Mouse (Mus musculus) right cerebral cortex, postnatal 36 days (tissue): ENCODE measurements around the gene Clec9a.

Experiments
- DNase-seq, 2 experiments: peaks; one replicate each; pipeline ENCODE4 v3.0.0; 2022; ENCODE audit warnings: low spot score in 2 of 2, mixed read lengths in 1 of 2

Gene Clec9a

DNA sequence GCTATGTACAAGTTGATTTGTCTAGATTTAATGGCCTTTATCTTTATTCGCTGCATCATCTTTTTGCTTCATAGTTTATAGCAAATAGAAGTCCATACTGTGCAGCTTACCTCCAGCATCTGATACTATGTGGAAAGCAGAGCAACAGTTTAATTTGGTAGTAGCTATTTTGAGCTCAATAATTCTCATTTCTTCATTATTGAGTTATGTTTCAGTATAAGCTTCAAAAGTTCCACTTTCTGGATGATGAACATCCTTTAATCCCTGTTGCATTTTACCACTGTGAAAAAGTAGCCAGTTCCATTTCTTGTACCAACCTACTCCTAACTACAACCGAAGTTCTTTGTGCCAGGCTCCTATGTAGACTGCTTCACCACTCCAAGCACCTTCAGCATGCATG, at the start of gene Clec9a:
Gene Clec9a, plus strand, starts transcription at position 301 of the 400 bp plus-strand sequence.
- DNase-seq, result no peak

- DNase-seq, result no peak
Observed at GRCm38 (mm10) chr6:129359515-129359914, 49.1 kb upstream of the Clec9a start.

- no peak for DNase-seq
Observed at GRCm38 (mm10) chr6:129363942-129364341, 44.7 kb upstream of the Clec9a start.

- DNase-seq, result no peak
Observed at GRCm38 (mm10) chr6:129365959-129366359, 42.7 kb upstream of the Clec9a start.

- DNase-seq, result no peak
Observed at GRCm38 (mm10) chr6:129369374-129370132, 39.1 kb upstream of the Clec9a start.

GRCm38 (mm10) chr6:129374937-129375471, 33.7 kb upstream of the Clec9a start:
- no peak for DNase-seq

DNA sequence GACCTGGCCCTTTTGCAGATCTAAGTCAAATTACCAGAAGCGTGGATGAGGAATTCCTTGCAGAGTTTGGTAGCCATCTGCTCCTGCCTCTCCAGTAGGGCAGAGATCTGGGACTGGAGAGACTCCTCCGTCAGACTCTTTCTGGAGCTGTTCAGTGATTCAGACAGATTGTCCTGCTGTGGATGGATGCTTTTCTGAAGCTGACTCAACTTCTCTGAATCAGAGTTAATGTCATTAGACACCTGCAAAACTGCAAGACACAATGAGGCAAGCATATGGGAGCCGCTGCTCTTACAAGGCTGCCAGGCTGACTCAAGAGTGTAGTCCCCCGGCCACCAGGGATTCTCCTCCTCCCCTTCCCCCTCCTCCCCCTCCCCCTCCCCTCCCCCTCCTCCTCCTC, 28.2 kb upstream of the Clec9a start:
- DNase-seq, result no peak

- no peak for DNase-seq
Observed at GRCm38 (mm10) chr6:129381736-129382135, 26.9 kb upstream of the Clec9a start.

DNA sequence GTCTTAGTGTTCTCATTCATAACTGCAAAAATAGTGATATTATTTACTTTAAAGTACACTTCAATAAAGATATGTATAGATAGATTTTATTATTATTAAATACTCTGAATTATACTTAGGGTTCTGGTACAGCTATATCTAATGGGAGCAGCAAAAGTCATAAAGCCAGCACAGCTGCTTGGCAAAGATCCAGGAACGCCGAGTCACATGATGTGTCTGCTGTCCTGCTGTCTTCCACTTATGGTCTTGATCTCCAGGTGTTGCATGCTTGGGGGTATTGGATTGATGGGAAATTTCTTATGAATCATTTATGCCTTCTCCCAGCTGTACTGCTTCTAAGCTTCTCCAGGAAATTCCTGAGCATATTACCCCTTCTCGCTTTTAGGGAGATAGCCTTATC, 25.2 kb upstream of the Clec9a start:
- DNase-seq, result no peak

GRCm38 (mm10) chr6:129385000-129385399, 23.7 kb upstream of the Clec9a start:
- DNase-seq, result no peak

- DNase-seq, result no peak
Observed at GRCm38 (mm10) chr6:129385774-129386173, 22.9 kb upstream of the Clec9a start, which contains the start of gene Clec12b. Gene Clec12b (minus strand): TSS chr6:129385874.

DNA sequence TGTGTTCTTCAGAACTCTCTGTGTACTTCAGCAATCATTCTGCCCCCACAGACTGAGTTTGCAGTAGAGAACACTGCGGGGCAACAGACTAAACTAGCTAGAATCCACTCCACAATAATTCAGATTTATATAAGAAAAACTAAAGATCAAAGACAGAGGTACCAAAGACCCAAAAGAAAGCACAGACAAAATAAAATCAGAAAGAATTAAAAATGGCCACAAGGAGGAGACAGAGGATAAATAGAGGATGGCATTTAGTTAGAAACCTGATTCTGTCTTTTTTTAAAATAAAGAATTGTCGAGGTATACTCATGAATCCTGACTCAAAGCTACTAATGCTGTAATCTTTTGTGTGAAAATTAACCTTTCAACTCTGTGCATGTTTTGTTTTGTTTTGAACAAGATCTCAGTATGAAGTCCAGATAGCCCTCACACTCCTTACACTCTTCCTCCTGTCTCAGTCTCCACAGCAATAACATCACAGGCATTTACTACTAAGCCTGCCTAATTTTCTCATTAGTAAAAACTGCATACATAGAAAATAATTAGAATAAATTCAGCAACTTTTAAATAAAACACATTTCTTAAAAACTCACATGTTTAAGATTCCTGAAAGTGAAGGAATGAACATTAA, 15.5 kb upstream of the Clec9a start:
- DNase-seq, result no peak

DNA sequence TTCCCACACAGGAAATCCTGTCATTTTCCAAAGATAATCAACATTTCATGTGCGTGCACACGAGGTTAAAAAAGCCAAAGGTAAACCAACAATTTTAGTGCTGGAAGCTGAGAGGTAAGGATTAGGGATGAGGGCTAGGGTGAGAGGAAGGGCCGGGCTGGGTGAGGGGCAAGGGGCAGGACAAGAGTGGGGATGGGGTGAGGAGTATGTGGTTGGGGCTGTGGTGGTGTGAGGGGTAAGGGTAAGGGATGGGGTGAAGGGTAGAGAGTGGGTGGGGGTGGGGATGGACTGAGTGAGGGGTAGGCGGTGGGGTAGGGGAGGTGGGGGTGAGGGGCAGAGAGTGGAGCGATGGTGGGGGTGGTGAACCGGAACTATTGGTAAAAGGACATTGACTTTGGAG, 14.9 kb upstream of the Clec9a start:
- DNase-seq, result no peak

DNA sequence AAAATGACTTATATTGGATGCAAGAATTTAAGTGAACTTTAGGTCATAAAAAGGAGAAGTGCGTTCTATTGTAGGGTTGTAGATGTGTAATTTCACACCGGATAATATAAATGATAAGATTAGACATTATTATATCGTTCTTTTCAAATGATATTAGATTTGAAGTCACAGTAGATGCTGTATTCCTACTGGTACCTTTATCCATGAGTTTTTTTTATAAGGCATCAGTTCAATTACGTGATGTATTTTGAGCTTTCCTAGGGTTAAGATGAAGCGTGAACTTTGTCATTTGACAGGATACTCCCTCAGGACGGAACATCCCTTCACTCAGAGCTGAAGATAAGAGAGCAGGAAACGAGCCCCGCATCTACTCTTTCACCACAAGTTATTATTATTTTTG, 11.7 kb upstream of the Clec9a start, which contains the start of gene Clec1b:
Gene Clec1b, plus strand, starts transcription at position 301 of the 400 bp plus-strand sequence.
- no peak for DNase-seq

DNA sequence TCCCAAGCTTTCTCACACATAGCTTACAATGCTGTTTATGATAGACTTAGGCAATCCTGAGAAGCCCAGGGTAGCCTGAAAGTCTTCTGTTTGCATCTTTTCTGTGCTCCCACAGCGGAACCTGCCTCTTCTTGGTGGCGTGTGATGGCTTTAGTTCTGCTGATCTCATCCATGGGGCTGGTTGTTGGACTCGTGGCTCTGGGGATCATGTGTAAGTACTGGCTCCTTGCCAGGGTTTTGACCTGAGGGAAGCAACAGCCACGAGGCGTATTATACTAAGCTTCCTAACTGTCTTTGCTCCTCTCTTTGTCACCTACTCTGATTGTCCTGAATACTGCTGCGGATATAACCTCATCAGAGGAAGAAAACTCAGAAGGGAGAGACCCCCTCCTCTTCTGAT, 8.7 kb upstream of the Clec9a start:
- DNase-seq, result no peak

DNA sequence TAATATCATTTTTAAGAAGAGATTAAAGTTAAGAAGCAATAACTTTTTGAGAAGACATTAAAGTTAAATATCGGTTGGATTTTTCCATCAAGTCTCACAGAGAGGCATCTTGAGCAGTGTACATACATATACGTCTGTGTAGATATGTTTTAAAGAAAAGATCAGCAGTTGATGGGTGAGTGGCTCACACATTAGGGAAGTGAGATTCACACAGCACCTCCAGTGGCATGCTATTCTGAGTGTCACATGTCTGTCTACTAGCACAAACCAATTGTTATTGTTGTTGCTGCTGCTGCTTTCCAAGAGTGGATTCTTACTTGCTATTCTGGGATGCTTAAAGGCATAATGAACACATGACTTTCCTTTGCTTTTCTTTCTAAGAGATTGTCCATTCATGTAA, 6.3 kb upstream of the Clec9a start:
- DNase-seq, result no peak

DNA sequence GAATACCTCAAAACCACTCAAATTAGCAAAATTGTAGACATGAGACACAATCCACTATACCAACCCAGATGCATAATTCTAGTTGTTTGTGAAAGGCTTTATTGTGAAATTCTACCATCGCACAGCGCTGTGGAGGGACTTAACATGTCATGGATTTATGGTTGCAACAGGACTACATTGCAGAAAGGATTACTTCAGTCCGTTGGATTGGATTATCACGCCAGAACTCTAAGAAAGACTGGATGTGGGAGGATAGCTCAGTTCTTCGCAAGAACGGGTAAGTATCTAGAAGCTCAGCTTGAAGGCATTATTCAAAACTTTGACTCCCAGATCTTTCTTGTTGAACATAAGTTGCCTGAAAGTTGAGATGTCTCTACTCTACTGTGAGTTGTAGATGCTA, 5.3 kb upstream of the Clec9a start:
- DNase-seq, result no peak

- no peak for DNase-seq
Observed at GRCm38 (mm10) chr6:129405999-129406398, 2.7 kb upstream of the Clec9a start.

DNA sequence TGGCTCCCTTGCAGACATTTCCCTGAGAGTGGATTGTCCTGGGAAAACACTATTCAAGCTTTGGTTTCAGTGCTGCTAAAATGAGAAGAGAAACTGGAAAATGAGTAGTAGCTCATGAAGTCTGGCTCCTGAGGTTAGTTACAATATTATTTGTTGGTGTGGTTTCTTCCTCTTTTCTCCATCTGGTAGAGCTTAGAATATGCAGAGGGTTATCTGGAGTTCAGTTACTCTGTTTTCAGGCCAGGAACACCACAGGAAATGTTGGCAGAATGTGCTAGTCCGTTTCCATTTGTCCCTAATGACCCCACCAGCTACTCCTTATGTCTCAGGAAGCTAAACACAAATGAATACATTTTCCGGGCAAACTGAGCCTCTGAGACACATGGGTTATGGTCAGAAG, 1.3 kb upstream of the Clec9a start:
- no peak for DNase-seq

DNA sequence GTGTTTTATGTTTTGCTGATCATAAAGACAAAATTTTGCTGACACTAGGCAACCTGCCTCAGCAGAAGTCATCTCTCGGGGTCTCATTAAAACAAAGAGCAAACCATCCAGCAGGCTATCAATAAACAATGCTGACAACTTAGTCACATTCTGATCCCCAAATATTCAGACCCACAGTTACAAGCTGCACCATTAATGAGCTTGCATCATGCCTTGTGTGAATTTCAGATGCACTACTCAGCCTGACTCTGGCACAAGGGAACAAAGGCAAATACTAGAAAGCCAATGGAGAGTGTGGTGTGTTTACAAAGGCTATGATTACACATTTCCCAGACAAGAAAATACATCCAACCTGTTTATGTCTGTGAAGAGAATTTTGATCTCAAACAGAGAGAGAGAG, 5.5 kb downstream of the Clec9a start:
- no peak for DNase-seq

DNA sequence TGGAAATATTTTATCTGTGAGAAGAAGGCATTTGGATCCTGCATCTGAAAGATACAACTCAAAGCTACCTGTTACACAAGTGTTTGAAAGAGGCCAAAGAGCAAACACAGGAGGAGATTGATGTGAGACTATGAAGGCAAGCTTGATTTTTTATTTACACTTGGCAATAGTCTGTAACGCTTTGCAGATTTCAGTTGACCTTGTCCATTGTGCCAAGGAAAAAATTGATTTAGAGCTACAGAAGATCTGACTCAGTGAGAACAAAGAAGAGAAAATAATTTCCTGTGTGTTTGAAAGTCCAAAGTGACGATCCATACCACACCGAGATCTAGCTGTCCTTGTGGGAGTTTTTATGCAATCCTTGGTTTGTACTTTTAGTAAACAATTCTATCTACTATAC, 13.6 kb downstream of the Clec9a start:
- no peak for DNase-seq

- DNase-seq, result no peak
Observed at GRCm38 (mm10) chr6:129423040-129423733, 14.5 kb downstream of the Clec9a start.

DNA sequence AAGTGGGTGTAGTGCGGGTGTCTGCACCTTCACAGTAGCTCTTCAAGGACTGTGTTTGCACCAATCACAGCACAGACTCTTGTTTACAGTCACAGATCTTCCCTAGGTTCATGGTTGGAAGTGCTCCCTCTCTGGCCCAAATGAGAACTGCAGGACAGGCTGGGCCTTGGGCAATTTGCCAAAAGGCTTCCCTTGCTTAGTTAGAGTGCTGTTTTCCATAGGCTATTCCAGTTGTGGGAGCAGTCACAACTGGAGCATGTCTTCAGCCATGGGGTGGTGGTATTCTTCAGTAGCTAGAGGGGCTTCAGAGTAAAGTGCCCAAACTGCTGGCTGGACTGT, 15.0 kb downstream of the Clec9a start:
- peak; percentile 12 to 22 for DNase-seq
